Mouse (Mus musculus) cortical plate, adult 2 months (tissue): ENCODE results near the gene Myt1l.

Source experiments
- CTCF ChIP-seq: fragments of 200-500 bp; IDR thresholded peaks from 2 replicates; pipeline ENCODE4 v1.5.1; 2011; ENCODE audit warnings: mild to moderate bottlenecking, control low read depth, low read length; ENCODE audit not compliant: insufficient read depth; ENCODE audit errors: extremely low read depth
- POLR2A ChIP-seq: fragments of 200-500 bp; IDR thresholded peaks from 2 replicates; pipeline ENCODE4 v1.6.1; 2011; ENCODE audit warnings: mild to moderate bottlenecking, low read length, control low read depth; ENCODE audit not compliant: insufficient read depth; ENCODE audit errors: extremely low read depth

- no peak for TF ChIP-seq POLR2A
- no peak for TF ChIP-seq CTCF
Observed at GRCm38 (mm10) chr12:29755086-29755871, 227.1 kb downstream of the Myt1l start.
